Mouse (Mus musculus) limb, embryonic 13.5 days (tissue): ENCODE results near the gene Meiob. TPM values are rescaled to one million over a fixed set of nuclear protein-coding genes. Genes with fewer than 3 reads are reported as not detected.

Experiments used
- ATAC-seq: fragments of 200-750 bp; cut with Nextera tagmentation; 2 replicates; pipeline ENCODE4 v1.8.0; 2017; ENCODE audit warnings: low read depth, moderate number of reproducible peaks, moderate TSS enrichment; ENCODE audit not compliant: low FRiP score
- H3K27ac ChIP-seq: fragments of 300-500 bp; sonication (generic); 2 replicates; pipeline ENCODE4 v1.5.1; 2015; ENCODE audit warnings: inconsistent platforms, mild to moderate bottlenecking, moderate library complexity
- H3K27me3 ChIP-seq: fragments of 300-500 bp; sonication (generic); 2 replicates; pipeline ENCODE4 v1.6.1; 2015; ENCODE audit warnings: mild to moderate bottlenecking, inconsistent platforms
- H3K36me3 ChIP-seq: fragments of 300-500 bp; sonication (generic); 2 replicates; pipeline ENCODE4 v1.6.1; 2015; ENCODE audit warnings: inconsistent platforms, mild to moderate bottlenecking, moderate library complexity
- H3K4me1 ChIP-seq: fragments of 300-500 bp; sonication (generic); 2 replicates; pipeline ENCODE4 v1.6.1; 2015; ENCODE audit warnings: inconsistent platforms
- H3K4me2 ChIP-seq: fragments of 300-500 bp; sonication (generic); replicated peaks from 2 replicates; pipeline ENCODE4 v1.6.1; 2015; ENCODE audit warnings: inconsistent platforms, mild to moderate bottlenecking, moderate library complexity
- H3K4me3 ChIP-seq: fragments of 300-500 bp; sonication (generic); 2 replicates; pipeline ENCODE4 v1.5.1; 2015; ENCODE audit warnings: moderate library complexity, mild to moderate bottlenecking, inconsistent platforms
- H3K9ac ChIP-seq: fragments of 300-500 bp; sonication (generic); 2 replicates; pipeline ENCODE4 v1.6.1; 2015; ENCODE audit warnings: mild to moderate bottlenecking, inconsistent platforms
- H3K9me3 ChIP-seq: fragments of 300-500 bp; sonication (generic); 2 replicates; pipeline ENCODE4 v1.6.1; 2016; ENCODE audit warnings: inconsistent platforms
- WGBS: fragments of 180-500 bp; shearing (Covaris S2); methylation state at CpG from one replicate; pipeline ENCODE4 v1.1.7; 2015; 5-methylcytosine and 5-hydroxymethylcytosine counted together
- polyA plus RNA-seq: library from polyadenylated mRNA; unstranded; fragments of >200 nt; fragmentation: Nextera tagmentation; extraction: Ambion mirVana; gene quantifications from 2 replicates; pipeline ENCODE4 v1.2.1, GENCODE M21; 2015

Meiob gene
- polyA plus RNA-seq, 1 experiment from 2014 or later: not detected

DNA sequence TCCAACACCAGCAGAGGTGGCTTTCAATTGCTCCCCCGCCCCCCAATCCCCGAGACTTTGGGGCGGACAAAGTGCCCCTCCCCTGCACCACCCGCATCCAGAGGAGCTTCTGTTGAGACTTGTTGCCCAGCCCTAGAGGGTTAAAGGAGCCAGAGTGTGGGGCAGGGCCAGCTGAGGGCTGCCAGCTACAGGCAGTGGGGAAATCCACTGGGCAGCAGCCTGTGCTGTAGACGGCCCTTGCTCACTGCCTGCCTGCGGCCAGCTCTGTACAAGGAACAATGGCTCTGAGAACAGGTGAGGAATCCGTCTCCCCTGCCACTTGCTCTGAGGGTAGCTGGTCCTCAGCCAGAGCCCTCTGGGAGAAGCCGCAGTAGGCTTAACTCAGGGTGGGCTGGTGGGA lies 74.4 kb downstream of the Meiob start:
- ATAC-seq: no peak
- 70% methylated on average over 8 of the region's 8 CpGs for WGBS
- no peak overlapping the region for H3K27ac ChIP-seq
- no peaks in the 10 kb centered on the region for H3K27me3 ChIP-seq
- 0 out of 2 replicates have a peak, but pooled peaks cover 6% of the 10 kb centered on the region for H3K4me1 ChIP-seq
- H3K9ac ChIP-seq: peak overlapping the region; percentile 39; the same call in 1 of the 2 replicates
- no peak overlapping the region for H3K4me2 ChIP-seq
- no peaks in the 10 kb centered on the region for H3K9me3 ChIP-seq
- H3K36me3 ChIP-seq: peaks cover 10% of the 10 kb centered on the region
- no peak overlapping the region for H3K4me3 ChIP-seq

- H3K4me1 ChIP-seq: peaks cover 14% of the 10 kb centered on the region
- H3K27me3 ChIP-seq: no peaks in the 10 kb centered on the region
- no peak overlapping the region for H3K27ac ChIP-seq
- ATAC-seq: no peak
- no peak overlapping the region for H3K4me3 ChIP-seq
- no peak overlapping the region for H3K9ac ChIP-seq
- no peak overlapping the region for H3K4me2 ChIP-seq
- H3K36me3 ChIP-seq: peaks cover 22% of the 10 kb centered on the region
- no peaks in the 10 kb centered on the region for H3K9me3 ChIP-seq
- 45% methylated on average over 7 of the region's 7 CpGs for WGBS
These were observed 77.8 kb downstream of the Meiob start for GRCm38 (mm10) chr17:24881738-24882440.

GRCm38 (mm10) chr17:24884391-24884790 lies 80.3 kb downstream of the Meiob start:
- Histone ChIP-seq H3K27ac (no peak overlapping the region), H3K4me1 (peaks cover 25% of the 10 kb centered on the region), H3K9ac (no peak overlapping the region), H3K4me2 (no peak overlapping the region), H3K4me3 (no peak overlapping the region), H3K9me3 (no peaks in the 10 kb centered on the region), H3K36me3 (peaks cover 22% of the 10 kb centered on the region), H3K27me3 (no peaks in the 10 kb centered on the region)
- ATAC-seq: no peak
- WGBS: 87% methylated on average over 6 of the region's 6 CpGs

- H3K27me3 ChIP-seq: no peaks in the 10 kb centered on the region
- peak overlapping the region; percentile 72 for H3K9ac ChIP-seq
- H3K9me3 ChIP-seq: no peaks in the 10 kb centered on the region
- no peak for ATAC-seq
- H3K27ac ChIP-seq: no peak overlapping the region
- H3K36me3 ChIP-seq: peaks cover 32% of the 10 kb centered on the region
- H3K4me2 ChIP-seq: peak overlapping the region; percentile 94
- H3K4me1 ChIP-seq: peaks cover 25% of the 10 kb centered on the region
- WGBS: 27% methylated on average over 22 of the region's 22 CpGs
- H3K4me3 ChIP-seq: peak overlapping the region; percentile 76
These were observed 81.5 kb downstream of the Meiob start for GRCm38 (mm10) chr17:24885356-24886133.

DNA sequence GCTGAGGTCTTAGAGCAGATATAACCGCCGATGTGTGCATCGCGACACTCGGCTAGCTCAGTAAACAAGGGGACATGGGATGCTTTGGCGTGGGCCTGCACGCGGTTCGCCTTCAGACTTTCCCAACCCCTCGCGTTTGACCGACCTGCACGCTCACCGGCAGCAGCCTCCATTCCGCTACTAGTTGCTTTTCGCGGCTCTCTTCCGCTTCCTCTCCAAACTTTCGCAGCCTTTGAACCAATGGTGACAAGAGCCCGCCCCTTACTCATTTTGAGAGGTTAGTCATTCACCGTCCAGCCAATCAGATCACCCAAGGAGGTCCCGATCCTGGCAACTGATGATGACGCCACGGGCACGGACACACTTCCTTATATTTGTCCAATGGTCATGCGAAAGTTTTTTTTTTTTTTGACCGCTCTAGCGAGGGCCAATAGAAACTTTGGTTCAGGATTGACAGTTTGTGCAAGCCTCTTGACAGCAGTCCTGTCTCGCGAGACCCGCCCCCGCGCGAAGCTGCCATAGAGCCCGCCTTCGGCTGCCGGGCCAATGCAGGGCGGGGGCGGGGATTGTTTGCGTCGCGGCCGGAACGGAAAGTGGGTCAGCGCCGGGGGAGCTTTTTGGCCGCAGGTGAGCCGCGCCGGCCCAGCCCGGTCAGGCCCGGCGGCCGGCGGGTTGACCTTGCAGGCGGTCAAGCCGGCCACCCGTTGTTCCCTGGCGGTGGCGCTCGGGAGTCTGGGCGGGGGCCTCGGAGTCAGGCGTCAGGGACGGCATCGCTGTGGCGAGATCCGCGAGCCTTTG lies 82.2 kb downstream of the Meiob start, which contains the start of the genes Nubp2 and Spsb3:
TSS of gene Nubp2 (minus strand) at position 216 of the 798 bp plus-strand sequence.
TSS of gene Spsb3 (plus strand) at position 510 of the 798 bp plus-strand sequence.
- Histone ChIP-seq H3K4me3 (peak within 1 kb of the TSS; percentile 86), H3K27ac (no peak within 1 kb of the TSS; the same call in 1 of the 2 replicates), H3K4me1 (peaks cover 25% of the 10 kb centered on the region), H3K4me2 (peak within 1 kb of the TSS; percentile 98), H3K9me3 (no peaks in the 10 kb centered on the region), H3K36me3 (peaks cover 40% of the 10 kb centered on the region), H3K9ac (peak within 1 kb of the TSS; percentile 86), H3K27me3 (no peaks in the 10 kb centered on the region)
- WGBS: under 1% methylated on average over 69 of the region's 69 CpGs
- peak; percentile 97 for ATAC-seq

DNA sequence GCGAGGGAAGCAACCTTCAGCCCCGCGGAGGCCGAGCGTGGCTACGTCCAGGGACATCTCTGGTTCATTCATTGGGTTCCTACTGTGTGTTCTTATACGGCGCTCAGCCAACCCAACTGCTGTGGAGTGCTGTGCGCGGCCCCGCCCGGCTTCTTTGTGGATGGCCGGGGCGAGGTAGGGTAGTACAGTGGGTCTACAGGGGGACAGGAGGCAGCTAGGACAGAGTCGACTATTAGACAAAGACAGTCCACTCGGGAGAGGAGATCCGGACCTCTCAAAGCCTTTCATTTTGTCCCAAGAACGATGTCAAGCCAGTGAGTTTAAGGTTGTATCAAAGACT lies 82.8 kb downstream of the Meiob start:
- peak; percentile 4; the same call in 1 of the 2 replicates for ATAC-seq
- Histone ChIP-seq H3K4me3 (peak overlapping the region; percentile 86), H3K4me1 (peaks cover 25% of the 10 kb centered on the region), H3K27ac (no peak overlapping the region), H3K36me3 (peaks cover 46% of the 10 kb centered on the region), H3K9me3 (no peaks in the 10 kb centered on the region), H3K27me3 (no peaks in the 10 kb centered on the region), H3K9ac (peak overlapping the region; percentile 86), H3K4me2 (peak overlapping the region; percentile 98)
- WGBS: under 1% methylated on average over 18 of the region's 18 CpGs

- Histone ChIP-seq H3K9me3 (no peaks in the 10 kb centered on the region), H3K27me3 (no peaks in the 10 kb centered on the region), H3K36me3 (peaks cover 52% of the 10 kb centered on the region), H3K4me1 (peaks cover 25% of the 10 kb centered on the region), H3K4me3 (peak overlapping the region; percentile 86), H3K27ac (no peak overlapping the region), H3K4me2 (peak overlapping the region; percentile 98), H3K9ac (peak overlapping the region; percentile 86)
- ATAC-seq: no peak
- WGBS: 65% methylated on average over 18 of the region's 18 CpGs
These were observed 83.4 kb downstream of the Meiob start for GRCm38 (mm10) chr17:24887291-24888080.

- WGBS: 92% methylated on average over 3 of the region's 3 CpGs
- no peak overlapping the region for H3K9ac ChIP-seq
- H3K9me3 ChIP-seq: no peaks in the 10 kb centered on the region
- no peaks in the 10 kb centered on the region for H3K27me3 ChIP-seq
- no peak overlapping the region for H3K27ac ChIP-seq
- no peak overlapping the region for H3K4me2 ChIP-seq
- H3K36me3 ChIP-seq: peaks cover 53% of the 10 kb centered on the region
- peaks cover 30% of the 10 kb centered on the region for H3K4me1 ChIP-seq
- no peak overlapping the region for H3K4me3 ChIP-seq
- ATAC-seq: no peak
These were observed 84.8 kb downstream of the Meiob start for GRCm38 (mm10) chr17:24888862-24889261.

Other genes with a start within 250 kb of the Meiob start
- gene Tsc2, start 171.7 kb upstream of the Meiob start, polyA plus RNA-seq: 65.5 and 72.2 TPM in 2 replicates
- gene Nthl1, start 171.6 kb upstream of the Meiob start, polyA plus RNA-seq: 23.7 and 25.0 TPM in 2 replicates
- gene Slc9a3r2, start 154.0 kb upstream of the Meiob start, polyA plus RNA-seq: 58.1 and 59.3 TPM in 2 replicates
- gene Npw, start 145.8 kb upstream of the Meiob start, polyA plus RNA-seq: 0.80 TPM in 2 replicates
- 22.2 and 24.7 TPM in 2 replicates for gene Zfp598, start 134.6 kb upstream of the Meiob start, polyA plus RNA-seq
- gene Syngr3, start 114.3 kb upstream of the Meiob start, polyA plus RNA-seq: 7.8 and 8.4 TPM in 2 replicates
- gene Gfer, start 108.1 kb upstream of the Meiob start, polyA plus RNA-seq: 46.6 and 48.1 TPM in 2 replicates
- gene Noxo1, start 108.1 kb upstream of the Meiob start, polyA plus RNA-seq: 2.5 and 3.1 TPM in 2 replicates
- 79.8 and 84.6 TPM in 2 replicates for gene Tbl3, start 96.6 kb upstream of the Meiob start, polyA plus RNA-seq
- gene Rnf151, start 86.2 kb upstream of the Meiob start, polyA plus RNA-seq: not detected in 2 replicates
- 1,267 and 1,298 TPM in 2 replicates for gene Rps2, start 86.2 kb upstream of the Meiob start, polyA plus RNA-seq
- 206 and 215 TPM in 2 replicates for gene Ndufb10, start 79.8 kb upstream of the Meiob start, polyA plus RNA-seq
- gene Rpl3l, start 76.5 kb upstream of the Meiob start, polyA plus RNA-seq: not detected in 2 replicates
- gene Msrb1, start 67.6 kb upstream of the Meiob start, polyA plus RNA-seq: 23.1 and 26.0 TPM in 2 replicates
- 2.6 and 3.7 TPM in 2 replicates for gene Hs3st6, start 51.3 kb upstream of the Meiob start, polyA plus RNA-seq
- 27.6 and 28.0 TPM in 2 replicates for gene Hagh, start 35.9 kb downstream of the Meiob start, polyA plus RNA-seq
- 18.4 and 20.4 TPM in 2 replicates for gene Fahd1, start 46.1 kb downstream of the Meiob start, polyA plus RNA-seq
- 0.26 and 0.50 TPM in 2 replicates for gene Igfals, start 61.7 kb downstream of the Meiob start, polyA plus RNA-seq
- gene Nubp2, start 82.1 kb downstream of the Meiob start, polyA plus RNA-seq: 49.6 and 49.8 TPM in 2 replicates
- gene Spsb3, start 82.4 kb downstream of the Meiob start, polyA plus RNA-seq: 38.5 and 40.0 TPM in 2 replicates
- gene Eme2, start 90.8 kb downstream of the Meiob start, polyA plus RNA-seq: 33.9 and 35.6 TPM in 2 replicates
- gene Mrps34, start 90.8 kb downstream of the Meiob start, polyA plus RNA-seq: 80.4 and 83.3 TPM in 2 replicates
- gene Nme3, start 92.2 kb downstream of the Meiob start, polyA plus RNA-seq: 35.5 and 38.2 TPM in 2 replicates
- 42.7 and 45.2 TPM in 2 replicates for gene Mapk8ip3, start 132.7 kb downstream of the Meiob start, polyA plus RNA-seq
- gene Jpt2, start 156.4 kb downstream of the Meiob start, polyA plus RNA-seq: 224 and 236 TPM in 2 replicates
- 7.4 and 8.4 TPM in 2 replicates for gene Cramp1l, start 211.5 kb downstream of the Meiob start, polyA plus RNA-seq
- gene Ift140, start 211.8 kb downstream of the Meiob start, polyA plus RNA-seq: 18.7 and 22.5 TPM in 2 replicates